Mouse (Mus musculus) stomach, embryonic 16.5 days (tissue): Measurements from ENCODE around the gene Tmem88b. TPM values are rescaled to one million over a fixed set of nuclear protein-coding genes. Genes with fewer than 3 reads are reported as not detected.

Experiments used
- ATAC-seq: fragments of 200-750 bp; cut with Nextera tagmentation; 2 replicates; pipeline ENCODE4 v1.8.0; 2017; ENCODE audit warnings: moderate number of reproducible peaks, moderate TSS enrichment; ENCODE audit not compliant: insufficient read depth, low FRiP score
- H3K27ac ChIP-seq: fragments of 300-500 bp; sonication (generic); 2 replicates; pipeline ENCODE4 v1.5.1; 2014; ENCODE audit warnings: low read length
- H3K27me3 ChIP-seq: fragments of 300-500 bp; sonication (generic); 2 replicates; pipeline ENCODE4 v1.6.1; 2014; ENCODE audit warnings: low read length, control low read depth, mixed read lengths; ENCODE audit not compliant: control insufficient read depth, insufficient read depth
- H3K36me3 ChIP-seq: fragments of 300-500 bp; sonication (generic); 2 replicates; pipeline ENCODE4 v1.6.1; 2014; ENCODE audit warnings: low read length; ENCODE audit not compliant: control insufficient read depth, insufficient read depth
- H3K4me1 ChIP-seq: fragments of 300-500 bp; sonication (generic); 2 replicates; pipeline ENCODE4 v1.6.1; 2014; ENCODE audit warnings: low read length, control low read depth, mixed read lengths; ENCODE audit not compliant: control insufficient read depth, insufficient read depth
- H3K4me2 ChIP-seq: fragments of 300-500 bp; sonication (generic); 2 replicates; pipeline ENCODE4 v1.6.1; 2014; ENCODE audit warnings: low read depth, low read length, mixed read lengths
- H3K4me3 ChIP-seq: fragments of 300-500 bp; sonication (generic); replicated peaks from 2 replicates; pipeline ENCODE4 v1.5.1; 2014; ENCODE audit warnings: mild to moderate bottlenecking, low read length
- H3K9ac ChIP-seq: fragments of 300-500 bp; sonication (generic); 2 replicates; pipeline ENCODE4 v1.6.1; 2014; ENCODE audit warnings: low read length
- H3K9me3 ChIP-seq: fragments of 300-500 bp; sonication (generic); replicated peaks from 2 replicates; pipeline ENCODE4 v1.6.1; 2016; ENCODE audit warnings: low read length, control low read depth; ENCODE audit not compliant: control insufficient read depth
- WGBS: fragments of 180-500 bp; shearing (Covaris S2); extraction: QIAGEN DNeasy Blood & Tissue Kit; methylation state at CpG from one replicate; pipeline ENCODE4 v1.1.7; 2014; 5-methylcytosine and 5-hydroxymethylcytosine counted together
- polyA plus RNA-seq: library from polyadenylated mRNA; unstranded; fragments of >200 nt; fragmentation: Nextera tagmentation; extraction: Ambion mirVana; gene quantifications from 2 replicates; pipeline ENCODE4 v1.2.1, GENCODE M21; 2015

Gene Tmem88b
- polyA plus RNA-seq, 1 experiment from 2014 or later: 0.43 TPM

DNA sequence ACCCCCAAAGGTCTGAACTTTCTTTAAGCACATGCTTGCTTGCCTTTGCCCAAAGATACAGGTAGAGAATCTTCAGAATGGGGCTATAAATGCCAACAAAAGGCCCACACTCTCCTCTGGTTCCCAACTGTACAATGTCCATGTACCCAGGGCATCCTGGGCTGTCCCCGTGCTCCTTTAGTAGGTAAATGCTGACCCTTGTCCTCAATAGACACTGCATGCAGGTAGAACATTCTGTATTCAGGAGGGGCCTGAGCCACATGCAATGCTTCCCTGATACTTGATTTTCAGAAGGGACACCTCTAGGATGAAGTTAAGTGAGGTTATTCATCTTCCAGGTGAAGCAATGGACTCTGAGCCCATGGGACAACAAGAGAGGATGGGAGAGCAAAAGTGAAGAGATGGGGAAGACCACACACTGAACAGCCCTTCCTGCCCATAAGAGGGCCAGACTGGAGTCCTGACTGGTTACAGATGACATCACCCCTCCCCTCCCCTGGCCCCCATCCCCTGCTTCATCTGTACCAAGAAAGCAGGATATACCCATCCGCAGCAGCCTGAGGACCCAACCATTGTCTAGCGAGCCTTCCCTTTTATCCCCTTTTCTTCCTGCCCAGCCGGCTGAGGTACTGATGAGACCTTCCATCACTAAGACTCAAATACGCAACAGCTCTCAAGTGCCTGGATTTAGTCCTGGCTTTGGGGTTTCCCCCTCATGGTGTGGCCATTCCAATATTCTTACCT is 12.2 kb downstream of the Tmem88b start:
- Histone ChIP-seq H3K4me1 (peaks cover 35% of the 10 kb centered on the region), H3K27ac (peak overlapping the region; percentile 94; the same call in 1 of the 2 replicates)

GRCm38 (mm10) chr4:155772786-155773185 is 12.9 kb downstream of the Tmem88b start:
- Histone ChIP-seq H3K9ac (0 out of 2 replicates have a peak overlapping the region, but pooled peaks have one; percentile 74), H3K4me2 (peak overlapping the region; percentile 92; the same call in 1 of the 2 replicates), H3K27ac (no peak overlapping the region), H3K4me1 (peaks cover 32% of the 10 kb centered on the region), H3K36me3 (no peaks in the 10 kb centered on the region), H3K27me3 (no peaks in the 10 kb centered on the region), H3K4me3 (0 out of 2 replicates have a peak overlapping the region, but pooled peaks have one; percentile 58), H3K9me3 (no peaks in the 10 kb centered on the region)
- 84% methylated on average over 13 of the region's 13 CpGs for WGBS
- ATAC-seq: no peak

More for the DNA sequence above, 12.2 kb downstream of the Tmem88b start:
- 37% methylated on average over 5 of the region's 5 CpGs for WGBS
- Histone ChIP-seq H3K36me3 (no peaks in the 10 kb centered on the region), H3K4me3 (peak overlapping the region; percentile 58), H3K9me3 (no peaks in the 10 kb centered on the region), H3K4me2 (peak overlapping the region; percentile 92), H3K9ac (peak overlapping the region; percentile 74), H3K27me3 (no peaks in the 10 kb centered on the region)
- ATAC-seq: no peak

DNA sequence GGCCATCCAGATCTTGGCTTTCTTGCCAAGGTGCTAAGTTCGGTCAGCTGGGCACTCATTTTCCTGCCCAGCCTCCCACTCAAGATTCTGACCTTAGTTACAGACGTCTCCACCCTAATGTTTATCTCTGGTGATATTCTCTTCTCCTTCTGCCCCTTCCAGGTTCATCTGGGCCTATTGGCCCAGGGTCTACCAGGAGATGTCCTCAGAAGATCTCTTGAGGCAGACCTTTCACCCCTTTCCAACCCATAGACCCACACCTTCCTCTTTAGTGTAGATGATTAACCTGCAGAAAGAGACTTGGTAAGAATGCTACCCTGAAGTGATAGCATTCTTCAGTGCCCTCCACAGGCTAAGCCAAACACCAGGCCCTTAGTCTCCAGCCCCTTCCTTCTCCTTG is 14.0 kb downstream of the Tmem88b start:
- no peak for ATAC-seq
- H3K36me3 ChIP-seq: no peaks in the 10 kb centered on the region
- no peaks in the 10 kb centered on the region for H3K9me3 ChIP-seq
- no peak overlapping the region for H3K4me2 ChIP-seq
- H3K27me3 ChIP-seq: no peaks in the 10 kb centered on the region
- H3K4me3 ChIP-seq: no peak overlapping the region
- no peak overlapping the region; the same call in 1 of the 2 replicates for H3K9ac ChIP-seq
- peaks cover 28% of the 10 kb centered on the region for H3K4me1 ChIP-seq
- no peak overlapping the region for H3K27ac ChIP-seq
- 79% methylated on average over 2 of the region's 2 CpGs for WGBS

- Histone ChIP-seq H3K27me3 (no peaks in the 10 kb centered on the region), H3K4me1 (peaks cover 20% of the 10 kb centered on the region), H3K9me3 (no peaks in the 10 kb centered on the region), H3K4me2 (peak overlapping the region; percentile 81), H3K27ac (no peak overlapping the region), H3K36me3 (no peaks in the 10 kb centered on the region), H3K9ac (peak overlapping the region; percentile 79), H3K4me3 (peak overlapping the region; percentile 48)
- no peak for ATAC-seq
- WGBS: 37% methylated on average over 24 of the region's 24 CpGs
These were observed 15.0 kb downstream of the Tmem88b start for GRCm38 (mm10) chr4:155770626-155771025.

DNA sequence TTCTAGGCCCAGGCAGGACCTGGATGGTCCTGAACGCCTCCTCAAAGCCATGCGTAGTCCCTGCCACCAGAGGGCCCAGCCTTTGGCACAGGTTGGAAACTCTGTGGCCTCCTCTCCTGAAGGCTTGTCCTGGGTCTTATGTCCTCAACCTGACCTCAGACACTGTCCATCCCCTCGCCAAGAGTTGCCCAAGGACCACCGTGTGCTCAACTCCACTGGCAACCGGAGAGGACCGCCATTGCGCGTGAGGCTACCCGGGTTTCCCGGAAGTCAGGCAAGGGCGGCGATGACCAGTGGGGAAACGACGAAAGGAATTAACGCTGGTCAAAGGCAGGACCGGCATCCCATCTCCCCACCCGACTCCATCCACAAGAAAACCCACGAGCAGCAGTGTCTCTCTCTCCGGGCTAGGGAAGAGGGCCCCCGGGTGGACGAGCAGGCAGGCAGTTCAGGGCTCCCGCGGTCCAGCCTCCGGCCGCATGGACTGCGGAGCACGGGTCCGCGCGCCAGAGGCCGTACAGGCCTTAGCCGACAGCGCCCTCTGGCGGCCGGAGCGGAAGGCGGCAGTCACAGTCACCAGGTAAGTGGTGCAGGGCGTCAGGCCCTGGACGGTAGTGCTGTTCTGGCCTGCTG is 15.7 kb downstream of the Tmem88b start:
- Histone ChIP-seq H3K9ac (peak overlapping the region; percentile 79), H3K27ac (peak overlapping the region; percentile 70), H3K9me3 (no peaks in the 10 kb centered on the region), H3K36me3 (no peaks in the 10 kb centered on the region), H3K4me3 (peak overlapping the region; percentile 48), H3K27me3 (no peaks in the 10 kb centered on the region), H3K4me1 (peaks cover 14% of the 10 kb centered on the region), H3K4me2 (peak overlapping the region; percentile 81)
- WGBS: under 1% methylated on average over 39 of the region's 39 CpGs
- peak; percentile 88 for ATAC-seq

- Histone ChIP-seq H3K27me3 (no peaks in the 10 kb centered on the region), H3K36me3 (no peaks in the 10 kb centered on the region), H3K4me2 (peak overlapping the region; percentile 81), H3K27ac (0 out of 2 replicates have a peak overlapping the region, but pooled peaks have one; percentile 70), H3K4me3 (peak overlapping the region; percentile 48), H3K9me3 (no peaks in the 10 kb centered on the region), H3K4me1 (peaks cover 12% of the 10 kb centered on the region), H3K9ac (peak overlapping the region; percentile 79)
- no peak for ATAC-seq
- WGBS: 66% methylated on average over 5 of the region's 5 CpGs
These were observed 16.2 kb downstream of the Tmem88b start for GRCm38 (mm10) chr4:155769496-155769879.

DNA sequence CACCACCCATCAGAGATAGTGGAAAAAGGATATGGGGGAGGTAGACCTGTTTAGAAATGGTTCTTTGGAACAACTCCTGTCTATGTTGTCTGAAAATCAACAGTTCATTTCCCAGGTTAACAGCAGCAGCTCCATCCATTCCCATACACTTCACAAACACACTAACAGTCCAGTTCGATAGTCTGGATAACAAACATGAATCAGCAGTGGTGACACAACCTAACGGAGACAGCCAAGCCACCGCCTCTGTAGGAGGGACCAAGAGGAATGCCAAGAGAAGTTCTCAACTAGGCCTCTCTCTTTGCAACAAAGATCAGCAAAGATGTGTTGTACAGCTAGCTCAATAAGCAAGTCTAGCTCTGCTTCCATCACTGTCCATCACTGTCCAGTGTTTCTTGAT is 23.3 kb downstream of the Tmem88b start:
- no peak for ATAC-seq
- no peaks in the 10 kb centered on the region for H3K36me3 ChIP-seq
- 78% methylated on average over 3 of the region's 3 CpGs for WGBS
- H3K4me2 ChIP-seq: no peak overlapping the region
- no peaks in the 10 kb centered on the region for H3K27me3 ChIP-seq
- no peak overlapping the region for H3K9ac ChIP-seq
- no peaks in the 10 kb centered on the region for H3K9me3 ChIP-seq
- peaks cover 15% of the 10 kb centered on the region for H3K4me1 ChIP-seq
- no peak overlapping the region for H3K27ac ChIP-seq
- H3K4me3 ChIP-seq: no peak overlapping the region

GRCm38 (mm10) chr4:155761356-155762099 is 24.1 kb downstream of the Tmem88b start:
- Histone ChIP-seq H3K27me3 (no peaks in the 10 kb centered on the region), H3K27ac (peak overlapping the region; percentile 43), H3K4me1 (peaks cover 15% of the 10 kb centered on the region), H3K9ac (peak overlapping the region; percentile 77), H3K9me3 (no peaks in the 10 kb centered on the region), H3K36me3 (no peaks in the 10 kb centered on the region), H3K4me3 (peak overlapping the region; percentile 82), H3K4me2 (peak overlapping the region; percentile 88)
- no peak for ATAC-seq
- 2% methylated on average over 28 of the region's 28 CpGs for WGBS
